Mouse (Mus musculus) megakaryocyte, embryonic 14.5 days (primary cell): ENCODE measurements at regions not wholly inside any gene's neighbourhood (a gene's known extent, or its start where the extent isn't known, plus 50 kb on each side); places are given as distances from the start of the nearest gene placed in this dataset.

Experiments used
- FLI1 ChIP-seq: IDR thresholded peaks from 2 replicates; pipeline ENCODE4 v1.6.1; 2012; ENCODE audit warnings: low read length, inconsistent platforms, mixed read lengths
- GATA1 ChIP-seq: IDR thresholded peaks from 3 replicates; pipeline ENCODE4 v1.6.1; 2012; ENCODE audit warnings: mixed read lengths, low read length, inconsistent platforms, borderline replicate concordance

- TF ChIP-seq GATA1, result no peak
- TF ChIP-seq FLI1, result no peak
These were observed 82.1 kb downstream of the Pdgfa start for GRCm38 (mm10) chr5:138915068-138915467.
